Mouse (Mus musculus) heart, embryonic 15.5 days (tissue): ENCODE data around the gene Arf1. TPM values are rescaled to one million over a fixed set of nuclear protein-coding genes. Genes with fewer than 3 reads are reported as not detected.

Experiments used
- polyA plus RNA-seq: library from polyadenylated mRNA; unstranded; fragments of >200 nt; fragmentation: Nextera tagmentation; extraction: Ambion mirVana; gene quantifications from 2 replicates; pipeline ENCODE4 v1.2.1, GENCODE M21; 2015

Gene Arf1
- polyA plus RNA-seq, 1 experiment from 2014 or later: 528 TPM

Other genes with a start within 250 kb of the Arf1 start
- 64.8 and 65.2 TPM in 2 replicates for gene Obscn, start 91.9 kb downstream of the Arf1 start, polyA plus RNA-seq
- 7.3 and 8.5 TPM in 2 replicates for gene Iba57, start 64.5 kb downstream of the Arf1 start, polyA plus RNA-seq
- gene Gjc2, start 45.1 kb downstream of the Arf1 start, polyA plus RNA-seq: 0.77 TPM in 2 replicates
- gene Guk1, start 36.1 kb downstream of the Arf1 start, polyA plus RNA-seq: 109 and 125 TPM in 2 replicates
- gene Mrpl55, start 25.8 kb downstream of the Arf1 start, polyA plus RNA-seq: 99.8 and 114 TPM in 2 replicates
- 17.7 and 18.4 TPM in 2 replicates for gene 2310033P09Rik, start 19.9 kb downstream of the Arf1 start, polyA plus RNA-seq
- gene Wnt3a, start 62.5 kb upstream of the Arf1 start, polyA plus RNA-seq: not detected in 2 replicates
- 2.3 and 4.2 TPM in 2 replicates for gene Wnt9a, start 78.7 kb upstream of the Arf1 start, polyA plus RNA-seq
- not detected in 2 replicates for gene Prss38, start 147.4 kb upstream of the Arf1 start, polyA plus RNA-seq
- gene Jmjd4, start 221.8 kb upstream of the Arf1 start, polyA plus RNA-seq: 8.8 and 11.4 TPM in 2 replicates
- gene Snap47, start 222.9 kb upstream of the Arf1 start, polyA plus RNA-seq: 81.0 and 88.9 TPM in 2 replicates
- 5.9 and 6.9 TPM in 2 replicates for gene Zfp867, start 244.2 kb upstream of the Arf1 start, polyA plus RNA-seq